Mouse (Mus musculus): Measurements from ENCODE around the gene Slit3. TPM values are rescaled to one million over a fixed set of nuclear protein-coding genes. Genes with fewer than 3 reads are reported as not detected.

Gene Slit3
- total and polyA plus RNA-seq, 3 experiments = 0.55 to 4.8 (median 2.8) TPM

DNA sequence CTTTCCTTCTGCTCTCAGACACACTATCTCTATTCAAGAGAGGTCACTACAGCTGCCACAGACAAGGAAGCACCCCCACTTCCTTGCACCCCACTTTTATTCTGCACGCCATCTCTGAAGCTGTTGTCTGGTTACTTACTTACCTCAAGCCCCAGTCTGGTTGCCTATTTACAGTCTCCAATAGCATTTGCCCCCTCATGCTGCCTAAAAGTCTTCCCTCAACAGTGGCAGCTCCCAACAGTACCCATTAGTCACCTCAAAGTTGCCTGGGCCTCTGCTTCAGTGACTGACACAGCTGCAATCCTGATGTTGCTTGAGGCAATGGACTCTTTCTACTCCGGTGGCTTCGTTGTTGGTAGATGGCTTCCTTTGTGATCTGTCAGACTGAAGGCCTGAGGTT is 42.4 kb downstream of the Slit3 start:
- Histone ChIP-seq H3K9me3 (replicated peaks; ENCODE audit: low read length) (peaks cover 8% of the 10 kb centered on the region), H3K27ac (ENCODE audit: insufficient read depth, low read depth) (no peak overlapping the region), H3K4me1 (ENCODE audit: control insufficient read depth in 1 of 2, insufficient read depth in 2 of 2) (peaks cover 5 to 14% of the 10 kb centered on the region in 2 experiments; a peak in 3 of 4 replicates), H3K36me3 (replicated peaks in 1 of 2; ENCODE audit: control insufficient read depth in 1 of 2, insufficient read depth in 1 of 2, low read length in 1 of 2) (no peaks in the 10 kb centered on the region), H3K27me3 (replicated peaks) (no peaks in the 10 kb centered on the region), H3K9ac (ENCODE audit: insufficient read depth, low read depth) (no peak overlapping the region), H3K79me2 (replicated peaks; ENCODE audit: control insufficient read depth, extremely low read depth, insufficient read depth, poor library complexity, severe bottlenecking) (no peaks in the 10 kb centered on the region), H3K4me3 (replicated peaks in 1 of 3; ENCODE audit: low read depth in 2 of 3, low read length in 2 of 3, poor library complexity in 1 of 3) (no peak overlapping the region), H3K4me2 (ENCODE audit: insufficient read depth, low read depth, poor library complexity, severe bottlenecking) (no peak overlapping the region)
- no peak for DNase-seq (ENCODE audit: extremely low read depth)
- dilution Hi-C loops (cut with MboI; ENCODE audit: extremely low pct_ligation_motif_present, extremely low pct_unique_long_range_greater_than_20kb, low sequenced_read_pairs) = no loop called here
- in situ Hi-C loops (cut with MboI; ENCODE audit: low pct_ligation_motif_present, low pct_unique_long_range_greater_than_20kb, low sequenced_read_pairs) = no loop called here
- TF ChIP-seq NELFE (IDR thresholded peaks at IDR 0.05; ENCODE audit: low read depth, low read length) (no peak), CHD1 (IDR thresholded peaks at IDR 0.05; ENCODE audit: low read depth, low read length) (no peak), MAX (IDR thresholded peaks at IDR 0.05; ENCODE audit: low read length) (no peak), ZNF384 (IDR thresholded peaks at IDR 0.05; ENCODE audit: low read depth, low read length) (no peak), TCF12 (IDR thresholded peaks at IDR 0.05; ENCODE audit: low read depth, low read length) (no peak), SMC3 (IDR thresholded peaks at IDR 0.05; ENCODE audit: low read depth, low read length) (no peak), SIN3A (IDR thresholded peaks at IDR 0.05; ENCODE audit: low read length) (no peak), IRF4 (IDR thresholded peaks at IDR 0.05; ENCODE audit: low read depth, low read length) (no peak), HCFC1 (IDR thresholded peaks at IDR 0.05; ENCODE audit: low read depth, low read length) (no peak), MEF2A (IDR thresholded peaks at IDR 0.05; ENCODE audit: borderline replicate concordance, low read depth, low read length) (no peak), USF1 (IDR thresholded peaks at IDR 0.05; ENCODE audit: low read depth, low read length) (no peak), JUND (conservative IDR thresholded peaks at IDR 0.05; ENCODE audit: low read depth, low read length) (no peak), EP300 (IDR thresholded peaks at IDR 0.05; ENCODE audit: low read length) (no peak)

GRCm38 (mm10) chr11:35167176-35167575 is 46.2 kb downstream of the Slit3 start:
- TF ChIP-seq SMC3 (IDR thresholded peaks at IDR 0.05; ENCODE audit: low read depth, low read length) (no peak), EP300 (IDR thresholded peaks at IDR 0.05; ENCODE audit: low read length) (no peak), ZC3H11A (IDR thresholded peaks at IDR 0.05; ENCODE audit: low read depth, low read length) (no peak), ELF1 (IDR thresholded peaks at IDR 0.05; ENCODE audit: low read depth, low read length) (no peak), USF2 (conservative IDR thresholded peaks at IDR 0.05; ENCODE audit: low read depth, low read length) (no peak), RCOR1 (conservative IDR thresholded peaks at IDR 0.05; ENCODE audit: low read depth, low read length) (no peak), GABPA (IDR thresholded peaks at IDR 0.05; ENCODE audit: insufficient replicate concordance, low read depth, low read length) (no peak), IRF4 (IDR thresholded peaks at IDR 0.05; ENCODE audit: low read depth, low read length) (no peak), ZKSCAN1 (IDR thresholded peaks at IDR 0.05; ENCODE audit: borderline replicate concordance, low read depth, low read length) (no peak), MAFK (IDR thresholded peaks at IDR 0.05; ENCODE audit: insufficient replicate concordance, low read length) (no peak)
- Histone ChIP-seq H3K9me3 (replicated peaks; ENCODE audit: low read length) (peaks cover 8% of the 10 kb centered on the region), H3K4me1 (ENCODE audit: control insufficient read depth in 1 of 2, insufficient read depth in 2 of 2) (peaks cover 0 to 9% of the 10 kb centered on the region in 2 experiments; a peak in 2 of 4 replicates), H3K9ac (ENCODE audit: insufficient read depth, low read depth) (no peak overlapping the region), H3K27me3 (replicated peaks) (no peaks in the 10 kb centered on the region), H3K4me2 (ENCODE audit: insufficient read depth, low read depth, poor library complexity, severe bottlenecking) (no peak overlapping the region), H3K36me3 (replicated peaks in 1 of 2; ENCODE audit: control insufficient read depth in 1 of 2, insufficient read depth in 1 of 2, low read length in 1 of 2) (no peaks in the 10 kb centered on the region), H3K79me2 (replicated peaks; ENCODE audit: control insufficient read depth, extremely low read depth, insufficient read depth, poor library complexity, severe bottlenecking) (no peaks in the 10 kb centered on the region), H3K4me3 (replicated peaks in 1 of 3; ENCODE audit: low read depth in 2 of 3, low read length in 2 of 3, poor library complexity in 1 of 3) (no peak overlapping the region), H3K27ac (ENCODE audit: insufficient read depth, low read depth) (no peak overlapping the region)
- dilution Hi-C loops (cut with MboI; ENCODE audit: extremely low pct_ligation_motif_present, extremely low pct_unique_long_range_greater_than_20kb, low sequenced_read_pairs) (no loop called here), in situ Hi-C loops (cut with MboI; ENCODE audit: low pct_ligation_motif_present, low pct_unique_long_range_greater_than_20kb, low sequenced_read_pairs) (no loop called here)
- no peak for DNase-seq (ENCODE audit: extremely low read depth)
